Mouse (Mus musculus) bone marrow, adult 2 months (tissue): ENCODE data around the gene Cdc34.

Source experiments
- CTCF ChIP-seq: fragments of 200-500 bp; IDR thresholded peaks from 2 replicates; pipeline ENCODE4 v1.5.1; 2011; ENCODE audit warnings: low read length, control low read depth; ENCODE audit not compliant: control insufficient read depth, insufficient read depth
- POLR2A ChIP-seq: fragments of 200-500 bp; IDR thresholded peaks from 2 replicates; pipeline ENCODE4 v1.6.1; 2011; ENCODE audit warnings: low read depth, mild to moderate bottlenecking, control low read depth, low read length, borderline replicate concordance; ENCODE audit not compliant: control insufficient read depth

- no peak for TF ChIP-seq POLR2A
- no peak for TF ChIP-seq CTCF
These were observed 35.8 kb downstream of the Cdc34 start for GRCm38 (mm10) chr10:79717640-79718357.
